Mouse (Mus musculus): ENCODE measurements around the gene Kmt2b.

Gene Kmt2b

DNA sequence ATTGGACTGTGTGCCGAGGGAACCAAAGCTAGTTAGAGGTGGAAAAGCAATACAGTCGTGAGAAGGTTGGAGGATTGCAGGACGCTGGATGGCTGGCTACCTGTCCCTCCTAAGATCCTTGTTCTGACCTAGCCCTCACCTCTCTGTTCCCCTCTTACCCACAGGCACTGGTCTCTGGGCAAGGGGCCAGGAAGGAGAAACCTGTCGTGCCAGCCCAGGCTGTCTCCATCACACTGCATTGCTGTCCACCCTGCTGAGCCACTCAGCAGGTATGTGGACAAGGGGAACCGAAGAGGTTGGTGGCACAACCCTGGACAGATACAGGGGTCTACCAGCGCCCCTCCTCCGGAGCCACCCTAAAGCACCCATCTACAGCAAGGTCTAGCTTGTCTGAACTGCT lies 12.1 kb upstream of the Kmt2b start:
- DNase-seq (ENCODE audit: low read depth, low spot score) = no peak

- DNase-seq (ENCODE audit: low read depth, low spot score) = peak; percentile 87
Measured at GRCm38 (mm10) chr7:30599933-30600353, 11.4 kb upstream of the Kmt2b start.

GRCm38 (mm10) chr7:30598786-30599185 lies 10.3 kb upstream of the Kmt2b start, which contains the start of gene Zbtb32:
Gene Zbtb32, minus strand, starts transcription at chr7:30598909.
- no peak for DNase-seq (ENCODE audit: low read depth, low spot score)

- no peak for DNase-seq (ENCODE audit: low read depth, low spot score)
Measured at GRCm38 (mm10) chr7:30596811-30597210, 8.3 kb upstream of the Kmt2b start.

DNA sequence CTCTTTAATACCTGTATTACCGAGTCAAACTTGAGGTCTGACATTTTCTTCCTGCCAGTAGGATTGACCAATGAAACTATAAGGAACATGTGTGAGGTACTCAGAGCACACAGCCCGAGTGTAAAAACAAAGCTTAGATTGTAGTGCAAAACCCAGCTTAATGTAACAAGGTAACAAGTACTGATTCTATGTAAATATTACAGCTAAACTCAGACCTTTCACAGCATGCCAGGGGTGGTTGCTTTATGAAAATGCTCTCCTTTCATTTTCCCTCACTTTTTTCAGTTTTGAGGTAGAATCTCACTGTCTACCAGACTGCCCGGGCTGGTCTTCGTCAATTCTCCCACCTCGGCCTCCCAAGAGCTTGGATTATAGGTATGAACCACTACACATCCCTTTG lies 7.6 kb upstream of the Kmt2b start:
- DNase-seq (ENCODE audit: low read depth, low spot score) = no peak

GRCm38 (mm10) chr7:30594510-30595024 lies 6.0 kb upstream of the Kmt2b start:
- DNase-seq (ENCODE audit: low read depth, low spot score) = no peak

GRCm38 (mm10) chr7:30593579-30594509 lies 5.3 kb upstream of the Kmt2b start:
- no peak for DNase-seq (ENCODE audit: low read depth, low spot score)

DNA sequence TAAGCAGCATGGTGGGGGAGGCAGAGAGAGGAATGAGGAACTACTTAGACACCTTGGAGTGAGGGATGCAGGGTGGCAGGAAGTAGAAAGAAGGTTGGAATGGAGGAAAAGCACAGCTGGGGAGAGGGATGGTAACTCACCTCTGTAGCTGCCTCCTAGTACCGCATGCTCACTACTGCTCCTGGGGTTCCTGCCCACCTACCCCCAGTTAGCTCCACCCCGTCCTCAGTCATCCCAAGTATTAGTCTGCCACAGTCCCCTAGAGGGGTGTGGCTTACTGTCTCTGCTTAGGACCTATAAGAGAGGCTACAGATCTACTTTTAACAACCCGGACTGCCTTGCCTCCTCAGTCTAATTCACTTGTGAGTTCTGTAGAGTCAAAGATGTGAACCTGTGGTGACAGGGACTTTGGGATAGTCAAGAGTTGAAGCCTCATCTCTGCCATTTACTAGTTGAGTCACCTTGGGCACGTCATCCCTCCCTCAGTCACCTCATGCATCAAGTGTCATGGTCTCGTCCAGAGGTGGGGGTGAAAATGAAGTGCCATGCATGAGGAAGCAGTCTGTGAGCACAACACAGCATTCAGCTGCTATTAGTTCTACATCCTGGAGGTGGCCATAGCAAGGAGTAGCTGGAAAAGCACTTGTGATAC lies 4.4 kb upstream of the Kmt2b start:
- no peak for DNase-seq (ENCODE audit: low read depth, low spot score)

DNA sequence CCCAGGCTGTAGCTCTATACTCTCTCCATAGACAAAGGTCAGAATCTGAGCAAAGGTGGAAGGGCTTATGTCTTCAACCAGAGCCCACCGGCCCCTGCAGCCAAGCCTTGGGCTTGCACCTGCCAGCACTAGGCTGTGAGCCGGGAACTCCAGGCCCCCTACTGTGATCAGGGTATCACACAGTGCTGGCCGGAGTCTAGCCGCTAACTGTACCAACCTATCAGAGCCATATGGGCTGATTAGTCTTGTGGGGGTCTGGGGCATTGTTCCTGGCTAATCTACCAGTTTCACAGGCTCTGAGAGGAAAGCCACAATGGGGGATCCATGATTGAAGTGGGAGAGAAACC lies 3.1 kb upstream of the Kmt2b start:
- DNase-seq (ENCODE audit: low read depth, low spot score) = no peak

DNA sequence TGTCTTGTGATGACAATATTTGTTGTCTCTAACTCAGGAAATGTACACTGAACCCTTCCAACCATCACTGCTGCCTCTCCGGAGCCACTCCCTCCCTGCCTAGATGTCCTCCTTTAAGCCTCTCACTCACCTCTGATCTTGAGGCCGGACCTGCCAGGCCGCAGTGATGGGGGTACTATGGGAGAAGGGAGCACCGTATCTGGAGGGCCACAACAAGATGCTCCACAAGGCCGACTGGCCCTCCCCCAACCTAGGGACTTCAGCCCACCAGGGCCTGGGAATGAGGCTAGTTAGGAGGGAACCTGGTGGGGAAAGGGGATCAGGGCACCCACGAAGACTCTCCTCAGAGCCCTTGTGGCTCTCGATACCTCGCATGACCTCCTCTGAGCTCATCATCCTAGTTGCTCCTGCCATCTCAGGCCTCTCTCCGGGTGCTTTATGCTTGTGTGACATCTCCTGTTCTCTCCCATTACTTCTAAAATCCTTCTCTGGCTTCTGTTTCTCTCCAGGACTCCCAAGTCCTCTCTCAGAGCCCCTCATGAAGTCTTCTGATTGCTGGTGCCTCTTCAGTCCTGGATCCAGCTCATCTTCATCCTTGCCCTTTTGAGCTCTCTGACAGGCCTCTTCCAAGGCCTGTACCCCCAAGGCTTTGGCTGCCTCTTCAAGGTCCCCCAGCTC lies 2.5 kb upstream of the Kmt2b start:
- DNase-seq (ENCODE audit: low read depth, low spot score) = no peak

- DNase-seq (ENCODE audit: low read depth, low spot score) = peak; percentile 43
Measured at GRCm38 (mm10) chr7:30589435-30590301, 1.1 kb upstream of the Kmt2b start.

- no peak for DNase-seq (ENCODE audit: low read depth, low spot score)
Measured at GRCm38 (mm10) chr7:30587842-30588667, 471 bp downstream of the Kmt2b start.

DNA sequence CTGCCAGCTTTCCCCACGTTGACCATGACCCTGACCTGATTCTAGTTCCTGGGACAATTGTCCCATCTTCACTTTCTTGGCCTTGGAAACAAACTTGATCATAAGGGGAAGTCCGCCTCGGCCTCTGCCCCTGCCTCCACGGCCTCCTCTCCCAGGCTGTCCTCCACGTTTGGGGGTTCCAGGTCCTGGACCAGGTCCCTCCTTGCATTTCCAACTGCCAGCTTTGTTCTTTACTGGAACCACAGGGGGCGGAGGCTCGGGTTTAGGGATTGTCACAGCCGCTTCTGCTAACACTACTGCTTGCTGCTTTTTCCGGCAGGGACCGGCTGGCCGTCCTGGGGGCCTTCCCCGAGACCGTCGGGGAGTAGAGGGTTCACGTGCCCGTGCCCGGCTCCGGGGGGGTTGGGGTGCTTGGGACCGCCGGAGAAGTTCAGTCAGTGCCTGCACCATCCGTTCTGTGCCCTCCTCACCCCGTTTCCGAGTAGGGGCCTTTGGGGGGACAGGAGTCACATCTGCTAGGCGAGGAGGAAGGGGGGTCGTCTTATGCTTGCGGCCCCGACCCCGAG lies 2.0 kb downstream of the Kmt2b start:
- no peak for DNase-seq (ENCODE audit: low read depth, low spot score)

GRCm38 (mm10) chr7:30585170-30585569 lies 3.4 kb downstream of the Kmt2b start:
- DNase-seq (ENCODE audit: low read depth, low spot score) = no peak

- no peak for DNase-seq (ENCODE audit: low read depth, low spot score)
Measured at GRCm38 (mm10) chr7:30584339-30584738, 4.2 kb downstream of the Kmt2b start.

DNA sequence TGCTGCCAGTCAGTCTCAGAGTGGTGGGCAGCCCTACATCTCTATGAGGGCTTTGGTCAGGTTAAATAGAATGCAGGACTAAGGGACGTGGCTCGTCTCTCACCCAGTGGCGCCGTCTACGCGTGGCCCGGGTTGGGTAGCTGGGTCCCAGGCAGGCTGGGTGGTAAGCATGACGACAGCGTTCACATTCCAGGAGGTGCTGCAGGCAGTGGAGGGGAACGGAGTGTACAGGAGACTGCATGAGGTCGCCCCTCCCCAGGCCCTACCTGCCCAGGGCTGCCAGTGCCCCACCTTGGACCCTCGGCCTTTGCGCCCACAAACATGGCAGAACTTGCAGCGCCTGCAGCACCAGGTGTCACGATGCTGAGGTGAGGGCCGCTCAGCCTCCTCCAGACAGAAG lies 7.0 kb downstream of the Kmt2b start:
- DNase-seq (ENCODE audit: low read depth, low spot score) = no peak

DNA sequence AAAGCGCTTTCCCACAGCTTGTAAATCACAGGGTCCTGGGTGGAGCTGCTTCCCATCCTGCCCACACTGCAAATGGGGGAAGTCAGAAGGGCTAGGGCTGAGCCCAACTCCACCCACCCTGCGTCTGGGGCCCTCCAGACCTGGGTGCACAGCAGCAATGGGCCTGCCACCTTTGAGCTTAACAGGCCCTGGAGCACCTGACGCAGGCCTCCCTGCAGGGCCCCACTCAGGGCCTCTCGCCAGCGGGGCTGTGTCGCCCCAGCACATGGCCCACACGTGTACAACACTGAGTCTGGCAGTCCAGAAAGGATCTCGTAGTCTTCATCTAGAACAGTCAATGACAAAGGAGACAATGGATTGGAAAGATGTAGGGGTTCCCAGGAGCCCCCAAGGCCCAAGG lies 8.6 kb downstream of the Kmt2b start:
- no peak for DNase-seq (ENCODE audit: low read depth, low spot score)

DNA sequence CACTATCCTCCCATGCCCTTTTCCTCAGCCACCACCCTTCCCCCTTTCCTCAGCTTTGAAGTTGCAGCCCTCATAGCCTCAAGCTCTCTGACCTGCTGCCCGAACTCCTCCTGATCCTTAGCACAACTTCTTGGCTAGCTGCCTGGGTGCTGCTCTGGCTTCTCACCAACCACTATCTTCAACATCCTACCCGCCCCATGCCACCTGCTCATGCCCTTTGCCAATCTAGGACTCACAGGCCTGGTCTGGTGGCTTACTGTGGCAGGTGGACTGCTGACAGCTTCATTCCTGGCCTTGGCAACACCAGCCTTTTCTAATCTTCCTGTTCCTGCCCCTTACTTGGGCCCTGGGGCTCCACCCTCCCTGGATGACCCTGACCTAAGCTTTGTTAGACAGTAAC lies 15.6 kb downstream of the Kmt2b start:
- no peak for DNase-seq (ENCODE audit: low read depth, low spot score)

GRCm38 (mm10) chr7:30572389-30572788 lies 16.1 kb downstream of the Kmt2b start:
- DNase-seq (ENCODE audit: low read depth, low spot score) = no peak

GRCm38 (mm10) chr7:30567555-30567954 lies 21.0 kb downstream of the Kmt2b start:
- no peak for DNase-seq (ENCODE audit: low read depth, low spot score)
